Mouse (Mus musculus) gastrocnemius, postnatal 4 days (tissue): Measurements from ENCODE around the gene Gm20865. TPM values are rescaled to one million over a fixed set of nuclear protein-coding genes. Genes with fewer than 3 reads are reported as not detected.
"Not testable (repeated sequence)": the region's sequence is repeated elsewhere in the genome, so short reads cannot be mapped to it uniquely, and the experiment has no call there.

ENCODE experiments used
- DNase-seq, 2 experiments: peaks; one replicate each; pipeline ENCODE4 v3.0.0; 2021 to 2022; ENCODE audit warnings: low spot score in 2 of 2, mixed read lengths in 2 of 2
- long read RNA-seq, 2 experiments: library from polyadenylated mRNA; stranded (forward); transcript quantifications; one replicate each; pipeline ENCODE4 v2.0.0; 2021
- total RNA-seq, 2 experiments: library from RNA; stranded (reverse); gene quantifications; 2 replicates each; pipeline ENCODE4 v1.2.3; 2021

Gene Gm20865
- total RNA-seq = not detected
- long read RNA-seq, experiment 1 = 0 reads
- long read RNA-seq, experiment 2 = 0 reads

- not testable (repeated sequence) for DNase-seq
Observed at GRCm38 (mm10) chrY:21241275-21241674, at the start of gene Gm20865. Gene Gm20865, plus strand, starts transcription at chrY:21241575.

Other genes with a start within 250 kb of the Gm20865 start
- not detected for gene Gm29866, start 247.9 kb upstream of the Gm20865 start, total RNA-seq
- not detected for gene Gm20909, start 77.0 kb upstream of the Gm20865 start, total RNA-seq